Comparison of ENCODE assay signal across 12 mouse cellular contexts in the genomic region with DNA sequence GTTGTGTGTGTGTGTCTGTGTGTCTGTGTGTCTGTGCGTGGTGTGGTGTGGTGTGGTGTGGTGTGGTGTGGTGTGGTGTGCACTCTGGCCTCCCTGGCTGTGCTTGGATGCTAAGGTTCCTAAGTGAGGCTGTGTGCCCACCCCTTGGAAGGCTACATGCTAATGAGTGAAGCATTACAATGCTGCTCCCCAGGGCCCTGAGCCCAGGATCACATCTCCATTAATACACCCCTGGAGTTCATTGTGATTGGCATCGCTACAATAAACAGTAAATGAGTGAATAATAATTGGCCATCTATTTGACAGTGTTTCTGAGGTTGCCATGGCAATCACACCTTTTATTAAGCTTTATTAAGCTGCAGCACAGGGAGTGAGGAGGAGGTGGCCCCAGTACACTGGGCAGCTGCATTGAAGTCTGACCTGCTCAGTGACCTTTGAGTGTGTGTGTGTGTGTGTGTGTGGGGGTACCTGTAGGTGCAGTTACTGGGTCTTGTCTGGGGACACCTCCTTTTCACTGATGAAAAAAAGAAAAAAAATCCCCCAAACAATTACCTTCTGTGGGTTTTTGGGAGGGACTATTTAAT.
DNase-seq lines count a peak whose midpoint lies in the region; ATAC-seq and TF ChIP-seq lines count a peak whose summit lies in the region.
"Had no signal": no experiment of that assay in that cellular context is flagged by ENCODE, and none has a peak within 500 bp of the region (broad histone marks: within the 10 kb centered on the region; RNA-seq: fewer than 3 reads in every experiment).

No protein-coding gene starts in this region.

- no peaks in the 10 kb centered on the region for H3K36me3 ChIP-seq in kidney, embryonic 16.5 days (ENCODE audit: insufficient read depth, low read length)
- H3K36me3 ChIP-seq in kidney, embryonic 15.5 days, result no peaks in the 10 kb centered on the region
- no peaks in the 10 kb centered on the region for H3K36me3 ChIP-seq in forebrain, embryonic 13.5 days (ENCODE audit: poor library complexity, severe bottlenecking)
- no peaks in the 10 kb centered on the region for H3K36me3 ChIP-seq in limb, embryonic 10.5 days
- H3K36me3 ChIP-seq in intestine, embryonic 15.5 days, result no peaks in the 10 kb centered on the region

- H3K4me2 ChIP-seq in kidney, embryonic 16.5 days (replicated peaks; ENCODE audit: low read depth, low read length), result no peak overlapping the region
- no peak overlapping the region for H3K4me2 ChIP-seq in kidney, embryonic 15.5 days
- no peak overlapping the region for H3K4me2 ChIP-seq in forebrain, embryonic 13.5 days
- no peak overlapping the region for H3K4me2 ChIP-seq in intestine, embryonic 15.5 days (replicated peaks)

- H3K9ac ChIP-seq in kidney, embryonic 16.5 days (replicated peaks; ENCODE audit: low read length), result no peak overlapping the region
- H3K9ac ChIP-seq in kidney, embryonic 15.5 days, result no peak overlapping the region
- H3K9ac ChIP-seq in forebrain, embryonic 13.5 days, result no peak overlapping the region
- no peak overlapping the region for H3K9ac ChIP-seq in intestine, embryonic 15.5 days

- H3K27ac ChIP-seq in kidney, embryonic 16.5 days (ENCODE audit: low read length), result no peak overlapping the region
- H3K27ac ChIP-seq in kidney, embryonic 15.5 days, result no peak overlapping the region
- H3K27ac ChIP-seq in forebrain, embryonic 13.5 days, result 0 out of 2 replicates have a peak overlapping the region, but pooled peaks have one; percentile 19
- peak overlapping the region; percentile 60; the same call in 1 of the 2 replicates for H3K27ac ChIP-seq in limb, embryonic 10.5 days
- H3K27ac ChIP-seq in intestine, embryonic 15.5 days, result no peak overlapping the region
- H3K27ac ChIP-seq in cerebellum, adult 2 months (ENCODE audit: insufficient read depth, low read length), result no peak overlapping the region

- no peaks in the 10 kb centered on the region for H3K9me3 ChIP-seq in kidney, embryonic 16.5 days (ENCODE audit: low read length)
- H3K9me3 ChIP-seq in kidney, embryonic 15.5 days (replicated peaks), result no peaks in the 10 kb centered on the region
- no peaks in the 10 kb centered on the region for H3K9me3 ChIP-seq in forebrain, embryonic 13.5 days (replicated peaks)
- H3K9me3 ChIP-seq in limb, embryonic 10.5 days (replicated peaks), result no peaks in the 10 kb centered on the region
- no peaks in the 10 kb centered on the region for H3K9me3 ChIP-seq in intestine, embryonic 15.5 days

- WGBS in kidney, embryonic 16.5 days, result 72% methylated on average over 2 of the region's 2 CpGs
- 68% methylated on average over 2 of the region's 2 CpGs for WGBS in kidney, embryonic 15.5 days
- WGBS in forebrain, embryonic 13.5 days, result 3% methylated on average over 2 of the region's 2 CpGs
- WGBS in limb, embryonic 10.5 days, result 58% methylated on average over 2 of the region's 2 CpGs
- 80% methylated on average over 2 of the region's 2 CpGs for WGBS in intestine, embryonic 15.5 days
- WGBS in cerebellum, adult 2 months, result 75% methylated on average over 2 of the region's 2 CpGs

- no peak for TF ChIP-seq POLR2A in cerebellum, adult 2 months (IDR thresholded peaks at IDR 0.05; ENCODE audit: borderline replicate concordance, insufficient read depth, low read length)

- H3K4me1 ChIP-seq in kidney, embryonic 16.5 days (ENCODE audit: insufficient read depth, low read length), result peaks cover 8% of the 10 kb centered on the region; the same call in 1 of the 2 replicates
- peaks cover 27% of the 10 kb centered on the region for H3K4me1 ChIP-seq in kidney, embryonic 15.5 days
- peaks cover 56% of the 10 kb centered on the region for H3K4me1 ChIP-seq in forebrain, embryonic 13.5 days
- peaks cover 35% of the 10 kb centered on the region for H3K4me1 ChIP-seq in limb, embryonic 10.5 days
- no peaks in the 10 kb centered on the region for H3K4me1 ChIP-seq in intestine, embryonic 15.5 days (replicated peaks)
- H3K4me1 ChIP-seq in cerebellum, adult 2 months (ENCODE audit: control insufficient read depth, insufficient read depth, low read length), result 0 out of 2 replicates have a peak, but pooled peaks cover 3% of the 10 kb centered on the region

- no peaks in the 10 kb centered on the region for H3K27me3 ChIP-seq in kidney, embryonic 16.5 days (ENCODE audit: insufficient read depth, low read length)
- peaks cover 5% of the 10 kb centered on the region; the same call in 1 of the 2 replicates for H3K27me3 ChIP-seq in kidney, embryonic 15.5 days
- peaks cover 93% of the 10 kb centered on the region for H3K27me3 ChIP-seq in forebrain, embryonic 13.5 days
- H3K27me3 ChIP-seq in limb, embryonic 10.5 days (ENCODE audit: low read depth, poor library complexity, severe bottlenecking), result peaks cover 12% of the 10 kb centered on the region
- H3K27me3 ChIP-seq in intestine, embryonic 15.5 days (replicated peaks), result no peaks in the 10 kb centered on the region
- H3K27me3 ChIP-seq in cerebellum, adult 2 months (ENCODE audit: control insufficient read depth, insufficient read depth, low read length), result no peaks in the 10 kb centered on the region

- TF ChIP-seq CTCF in cerebellum, adult 2 months (IDR thresholded peaks at IDR 0.05; ENCODE audit: borderline replicate concordance, insufficient read depth, low read depth, low read length), result no peak

- 0 out of 2 replicates have a peak, but pooled peaks have one; percentile 57 for ATAC-seq in kidney, embryonic 16.5 days (ENCODE audit: low FRiP score, low TSS enrichment)
- ATAC-seq in kidney, embryonic 15.5 days (replicated peaks; ENCODE audit: low FRiP score), result no peak
- peak; percentile 85 for ATAC-seq in forebrain, embryonic 13.5 days
- ATAC-seq in intestine, embryonic 15.5 days, result no peak

- no peak overlapping the region for H3K4me3 ChIP-seq in kidney, embryonic 16.5 days (ENCODE audit: low read length)
- H3K4me3 ChIP-seq in kidney, embryonic 15.5 days (replicated peaks), result no peak overlapping the region
- H3K4me3 ChIP-seq in forebrain, embryonic 13.5 days, result no peak overlapping the region
- H3K4me3 ChIP-seq in limb, embryonic 10.5 days, result no peak overlapping the region
- no peak overlapping the region for H3K4me3 ChIP-seq in intestine, embryonic 15.5 days (replicated peaks)
- no peak overlapping the region for H3K4me3 ChIP-seq in cerebellum, adult 2 months (replicated peaks; ENCODE audit: insufficient read depth, low read depth, low read length)

- no peak for DNase-seq in limb, embryonic 10.5 days (ENCODE audit: low spot score)
- DNase-seq in retina, postnatal 1 day, result peak; percentile 47
- DNase-seq in urinary bladder, postnatal 10 days (ENCODE audit: low spot score), result no peak
- no peak for DNase-seq in cerebellum, adult 2 months
- DNase-seq: B cell, adult 2 months; heart, adult 18-20 months; kidney, postnatal 10 days; liver had no signal

Comparison
In these comparisons a context has a peak if more than half of its experiments do, and no peak if none do; other contexts are left out.
1. ATAC-seq: peak in kidney, embryonic 16.5 days (single experiment) and forebrain, embryonic 13.5 days (single experiment); none in kidney, embryonic 15.5 days (single experiment) and intestine, embryonic 15.5 days (single experiment).
2. H3K27ac ChIP-seq: peak in forebrain, embryonic 13.5 days (single experiment) and limb, embryonic 10.5 days (single experiment); none in kidney, embryonic 16.5 days (single experiment), kidney, embryonic 15.5 days (single experiment), intestine, embryonic 15.5 days (single experiment) and cerebellum, adult 2 months (single experiment).